Mouse (Mus musculus) liver, adult 2 months (tissue): Measurements from ENCODE around the gene Ccdc63.
A peak's percentile ranks its signal among the peaks of the same experiment; 100 is the strongest.

ENCODE experiments used
- CTCF ChIP-seq: fragments of 200-500 bp; IDR thresholded peaks from 2 replicates; pipeline ENCODE4 v1.5.1; 2011; ENCODE audit warnings: low read depth, low read length, control low read depth
- POLR2A ChIP-seq: fragments of 200-500 bp; IDR thresholded peaks from 2 replicates; pipeline ENCODE4 v1.6.1; 2011; ENCODE audit warnings: low read length, control low read depth; ENCODE audit not compliant: insufficient read depth; ENCODE audit errors: extremely low read depth

GRCm38 (mm10) chr5:122104201-122104600 is 36.4 kb downstream of the Ccdc63 start:
- TF ChIP-seq POLR2A: no peak
- peak; percentile 80 for TF ChIP-seq CTCF
